Mouse (Mus musculus): Measurements from ENCODE around the gene Myo16. TPM values are rescaled to one million over a fixed set of nuclear protein-coding genes. Genes with fewer than 3 reads are reported as not detected.

The Myo16 gene
- total and polyA plus RNA-seq, 3 experiments = 1.4 to 3.8 TPM; not detected in 1

DNA sequence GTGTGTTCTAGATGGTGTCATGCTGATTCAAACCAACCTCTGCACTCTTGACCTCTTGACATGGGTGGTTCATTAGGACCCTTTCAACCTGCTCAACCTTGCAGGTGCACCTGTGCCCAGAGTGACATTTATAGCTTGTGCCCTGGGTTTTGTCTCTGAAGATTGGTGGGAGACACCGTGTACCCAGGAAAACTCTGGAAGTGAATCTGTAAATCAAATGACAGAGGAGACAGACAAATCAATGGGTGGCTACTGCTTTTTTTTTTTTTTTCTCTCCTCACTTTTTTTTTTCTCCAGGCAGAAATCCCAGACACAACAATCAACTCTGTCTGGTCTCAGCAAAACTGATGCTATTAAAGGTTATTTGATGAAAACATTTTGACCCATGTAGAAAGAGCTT lies 329.2 kb downstream of the Myo16 start:
- no peak for DNase-seq
- Histone ChIP-seq H3K4me3 (no peak overlapping the region), H3K4me1 (ENCODE audit: control insufficient read depth, insufficient read depth, low read length) (no peaks in the 10 kb centered on the region), H3K9ac (ENCODE audit: low read depth, low read length) (no peak overlapping the region), H3K27me3 (ENCODE audit: control insufficient read depth, insufficient read depth, low read length) (no peaks in the 10 kb centered on the region), H3K36me3 (ENCODE audit: control insufficient read depth, insufficient read depth, low read length) (no peaks in the 10 kb centered on the region), H3K27ac (no peak overlapping the region), H3K79me2 (replicated peaks; ENCODE audit: control insufficient read depth, insufficient read depth, low read length) (no peaks in the 10 kb centered on the region)
- TF ChIP-seq EP300 (IDR thresholded peaks at IDR 0.05; ENCODE audit: insufficient read depth, low read depth, low read length) = no peak
- no peak for TF ChIP-seq POLR2A (IDR thresholded peaks at IDR 0.05; ENCODE audit: insufficient read depth, low read depth, low read length)
- TF ChIP-seq CTCF (IDR thresholded peaks at IDR 0.05) = no peak
- intact Hi-C loops (cut with DNase I) = no loop called here
- 89% methylated on average over 1 of the region's 1 CpGs for WGBS

DNA sequence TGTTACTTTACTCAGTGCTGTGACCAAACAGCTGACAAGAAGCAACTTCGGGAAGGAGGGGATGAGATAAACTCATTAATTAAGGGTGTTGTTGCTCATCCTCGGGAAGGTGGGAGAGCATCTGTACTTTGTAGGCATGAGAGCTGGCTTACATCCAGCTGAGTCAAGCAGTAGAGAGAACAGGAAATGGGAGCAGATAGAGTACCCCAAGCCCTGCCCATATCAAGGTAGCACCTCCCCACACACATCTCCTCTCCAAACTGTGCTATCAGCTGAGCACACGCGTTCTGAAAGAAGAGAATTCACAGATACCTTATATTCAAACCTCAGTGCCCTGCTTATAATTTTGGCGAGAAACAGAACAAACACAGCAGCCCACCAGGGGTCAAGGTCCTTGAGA lies 330.1 kb downstream of the Myo16 start:
- Histone ChIP-seq H3K79me2 (replicated peaks; ENCODE audit: control insufficient read depth, insufficient read depth, low read length) (no peaks in the 10 kb centered on the region), H3K27me3 (ENCODE audit: control insufficient read depth, insufficient read depth, low read length) (no peaks in the 10 kb centered on the region), H3K9ac (ENCODE audit: low read depth, low read length) (no peak overlapping the region), H3K4me3 (no peak overlapping the region), H3K36me3 (ENCODE audit: control insufficient read depth, insufficient read depth, low read length) (no peaks in the 10 kb centered on the region), H3K4me1 (ENCODE audit: control insufficient read depth, insufficient read depth, low read length) (no peaks in the 10 kb centered on the region), H3K27ac (no peak overlapping the region)
- intact Hi-C loops (cut with DNase I) = no loop called here
- no peak for DNase-seq
- 23% methylated on average over 5 of the region's 5 CpGs for WGBS
- no peak for TF ChIP-seq POLR2A (IDR thresholded peaks at IDR 0.05; ENCODE audit: insufficient read depth, low read depth, low read length)
- TF ChIP-seq EP300 (IDR thresholded peaks at IDR 0.05; ENCODE audit: insufficient read depth, low read depth, low read length) = no peak
- no peak for TF ChIP-seq CTCF (IDR thresholded peaks at IDR 0.05)

- intact Hi-C loops (cut with DNase I) = no loop called here
- Histone ChIP-seq H3K4me1 (ENCODE audit: control insufficient read depth, insufficient read depth, low read length) (no peaks in the 10 kb centered on the region), H3K36me3 (ENCODE audit: control insufficient read depth, insufficient read depth, low read length) (no peaks in the 10 kb centered on the region), H3K4me3 (no peak overlapping the region), H3K27me3 (ENCODE audit: control insufficient read depth, insufficient read depth, low read length) (no peaks in the 10 kb centered on the region), H3K27ac (no peak overlapping the region), H3K79me2 (replicated peaks; ENCODE audit: control insufficient read depth, insufficient read depth, low read length) (no peaks in the 10 kb centered on the region), H3K9ac (ENCODE audit: low read depth, low read length) (no peak overlapping the region)
- WGBS = 73% methylated on average over 10 of the region's 10 CpGs
- no peak for DNase-seq
- TF ChIP-seq CTCF (IDR thresholded peaks at IDR 0.05) (no peak), POLR2A (IDR thresholded peaks at IDR 0.05; ENCODE audit: insufficient read depth, low read depth, low read length) (no peak), EP300 (IDR thresholded peaks at IDR 0.05; ENCODE audit: insufficient read depth, low read depth, low read length) (no peak)
Observed at GRCm38 (mm10) chr8:10489738-10490419, 336.2 kb downstream of the Myo16 start.

GRCm38 (mm10) chr8:10490420-10490784 lies 336.7 kb downstream of the Myo16 start:
- 92% methylated on average over 2 of the region's 2 CpGs for WGBS
- intact Hi-C loops (cut with DNase I) = no loop called here

DNA sequence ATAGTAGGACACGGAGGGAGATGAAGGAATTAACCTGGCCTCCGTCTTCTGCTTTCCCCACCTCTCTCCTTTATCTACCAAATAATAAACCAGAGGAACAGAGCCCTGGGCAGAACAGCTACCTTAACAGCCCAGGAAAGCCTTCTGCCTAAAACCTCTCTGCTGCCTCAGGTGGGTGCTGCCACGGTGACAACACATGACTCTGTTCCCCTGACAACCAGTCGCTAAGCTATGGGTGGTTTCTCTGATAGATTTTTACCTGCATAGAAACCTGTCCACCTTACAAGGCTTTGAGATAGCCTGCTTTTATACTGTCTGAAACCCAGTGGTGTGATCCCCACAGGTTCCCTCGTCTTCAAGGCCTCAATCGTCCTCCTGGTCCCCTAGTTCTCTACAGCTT lies 337.2 kb downstream of the Myo16 start:
- no peak for DNase-seq
- H3K79me2 ChIP-seq (replicated peaks; ENCODE audit: control insufficient read depth, insufficient read depth, low read length) = no peaks in the 10 kb centered on the region
- no peak overlapping the region for H3K9ac ChIP-seq (ENCODE audit: low read depth, low read length)
- no peaks in the 10 kb centered on the region for H3K4me1 ChIP-seq (ENCODE audit: control insufficient read depth, insufficient read depth, low read length)
- H3K27ac ChIP-seq = no peak overlapping the region
- H3K4me3 ChIP-seq = no peak overlapping the region
- TF ChIP-seq EP300 (IDR thresholded peaks at IDR 0.05; ENCODE audit: insufficient read depth, low read depth, low read length) (no peak), POLR2A (IDR thresholded peaks at IDR 0.05; ENCODE audit: insufficient read depth, low read depth, low read length) (no peak), CTCF (IDR thresholded peaks at IDR 0.05) (no peak)
- no peaks in the 10 kb centered on the region for H3K27me3 ChIP-seq (ENCODE audit: control insufficient read depth, insufficient read depth, low read length)
- intact Hi-C loops (cut with DNase I) = no loop called here
- H3K36me3 ChIP-seq (ENCODE audit: control insufficient read depth, insufficient read depth, low read length) = no peaks in the 10 kb centered on the region
- 76% methylated on average over 6 of the region's 6 CpGs for WGBS

More at GRCm38 (mm10) chr8:10490420-10490784, 336.7 kb downstream of the Myo16 start:
- Histone ChIP-seq H3K9ac (ENCODE audit: low read depth, low read length) (no peak overlapping the region), H3K4me1 (ENCODE audit: control insufficient read depth, insufficient read depth, low read length) (no peaks in the 10 kb centered on the region), H3K79me2 (replicated peaks; ENCODE audit: control insufficient read depth, insufficient read depth, low read length) (no peaks in the 10 kb centered on the region), H3K27ac (no peak overlapping the region), H3K27me3 (ENCODE audit: control insufficient read depth, insufficient read depth, low read length) (no peaks in the 10 kb centered on the region), H3K36me3 (ENCODE audit: control insufficient read depth, insufficient read depth, low read length) (no peaks in the 10 kb centered on the region), H3K4me3 (no peak overlapping the region)
- no peak for DNase-seq
- TF ChIP-seq POLR2A (IDR thresholded peaks at IDR 0.05; ENCODE audit: insufficient read depth, low read depth, low read length) (no peak), CTCF (IDR thresholded peaks at IDR 0.05) (no peak), EP300 (IDR thresholded peaks at IDR 0.05; ENCODE audit: insufficient read depth, low read depth, low read length) (no peak)

GRCm38 (mm10) chr8:10499846-10500245 lies 346.1 kb downstream of the Myo16 start:
- no peak overlapping the region for H3K27ac ChIP-seq
- H3K9ac ChIP-seq (ENCODE audit: low read depth, low read length) = no peak overlapping the region
- H3K4me3 ChIP-seq = no peak overlapping the region
- no peaks in the 10 kb centered on the region for H3K27me3 ChIP-seq (ENCODE audit: control insufficient read depth, insufficient read depth, low read length)
- 33% methylated on average over 8 of the region's 8 CpGs for WGBS
- intact Hi-C loops (cut with DNase I) = no loop called here
- no peaks in the 10 kb centered on the region for H3K36me3 ChIP-seq (ENCODE audit: control insufficient read depth, insufficient read depth, low read length)
- H3K4me1 ChIP-seq (ENCODE audit: control insufficient read depth, insufficient read depth, low read length) = no peaks in the 10 kb centered on the region
- DNase-seq = no peak
- TF ChIP-seq POLR2A (IDR thresholded peaks at IDR 0.05; ENCODE audit: insufficient read depth, low read depth, low read length) = no peak
- no peak for TF ChIP-seq CTCF (IDR thresholded peaks at IDR 0.05)
- no peak for TF ChIP-seq EP300 (IDR thresholded peaks at IDR 0.05; ENCODE audit: insufficient read depth, low read depth, low read length)
- H3K79me2 ChIP-seq (replicated peaks; ENCODE audit: control insufficient read depth, insufficient read depth, low read length) = no peaks in the 10 kb centered on the region

Data from heart, adult 2 months (tissue).